Mouse (Mus musculus) A20 (cell line): ENCODE data around the gene Srpr.
A peak's percentile ranks its signal among the peaks of the same experiment; 100 is the strongest.

Source experiments
- DNase-seq: peaks from one replicate; pipeline ENCODE4 v3.0.0-alpha.2; 2011; ENCODE audit warnings: low read depth, low spot score

Gene Srpr

GRCm38 (mm10) chr9:35199772-35200471 lies at the start of gene Srpr, which contains the start of gene Tirap:
Srpr (plus strand) TSS chr9:35200175.
Tirap (minus strand) TSS chr9:35200291.
- peak; percentile 87 for DNase-seq

DNA sequence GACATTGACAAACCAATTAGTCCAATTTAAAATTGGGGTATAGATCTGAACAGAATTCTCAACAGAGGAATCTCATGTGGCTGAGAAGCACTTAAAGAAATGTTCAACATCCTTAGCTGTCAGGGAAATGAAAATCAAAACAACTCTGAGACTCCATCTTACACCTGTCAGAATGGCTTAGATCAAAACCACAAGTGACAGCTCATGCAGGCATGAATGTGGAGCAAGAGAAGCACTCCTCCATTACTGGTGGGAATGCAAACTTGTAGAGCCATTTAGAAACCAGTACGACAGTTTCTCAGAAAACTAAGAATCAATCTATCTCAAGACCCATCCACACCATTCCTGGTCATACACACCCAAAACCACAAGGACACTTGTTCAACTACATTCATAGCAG lies 47.1 kb upstream of the Srpr start:
- no peak for DNase-seq

DNA sequence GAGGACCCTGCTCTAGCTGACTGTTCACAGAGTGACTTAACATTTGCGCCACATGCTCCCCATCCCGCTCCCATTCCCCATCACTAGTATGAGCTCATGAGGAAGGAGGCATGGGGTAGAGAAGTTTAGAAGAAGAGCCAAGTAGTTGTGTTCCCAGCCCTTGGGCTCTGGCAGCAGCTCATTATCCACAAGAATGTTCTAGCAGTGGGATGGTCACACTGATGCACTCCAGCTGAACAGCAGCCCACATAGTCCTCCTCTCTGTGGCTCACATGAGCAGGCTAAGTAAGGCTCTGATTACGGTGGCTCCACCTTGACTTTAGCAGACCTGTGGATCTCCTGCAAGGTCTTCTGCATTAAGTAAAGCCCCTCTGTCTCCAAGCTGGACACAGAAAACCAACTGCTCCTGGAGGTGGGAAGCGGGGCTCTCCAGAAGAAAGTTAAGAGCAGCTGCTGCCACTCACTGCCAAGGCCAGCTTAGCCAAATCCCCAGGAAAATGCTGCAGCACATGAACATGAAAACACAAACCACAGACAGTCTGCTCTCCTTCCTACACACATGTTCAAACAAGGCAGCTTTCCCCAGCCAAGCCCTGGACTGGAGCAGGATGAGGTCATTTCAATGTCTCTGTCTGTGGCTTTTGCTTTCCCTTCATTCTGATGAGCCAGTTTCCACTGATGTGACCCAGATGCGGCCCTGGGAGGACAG lies 43.8 kb upstream of the Srpr start:
- DNase-seq = no peak

DNA sequence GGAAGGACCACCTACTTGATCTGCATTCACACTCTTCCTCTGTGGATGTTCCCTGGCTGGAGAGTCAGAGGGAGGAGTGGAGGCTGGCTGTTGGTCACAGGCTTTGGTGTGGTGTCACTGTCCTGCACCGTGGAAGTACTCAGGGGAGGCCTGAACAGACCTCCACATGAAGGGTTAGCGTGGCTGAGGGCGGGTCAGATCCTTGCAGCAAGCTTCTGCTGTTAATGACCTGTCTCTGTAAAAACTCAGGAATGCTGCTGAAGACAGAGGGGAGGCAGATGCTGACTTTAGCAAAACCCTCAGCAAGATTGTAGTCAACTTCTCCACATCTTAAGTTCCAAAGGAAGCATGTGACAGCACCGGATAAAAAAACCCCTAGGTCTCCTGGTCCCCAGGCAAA lies 43.1 kb upstream of the Srpr start:
- DNase-seq = no peak

- DNase-seq = no peak
Measured at GRCm38 (mm10) chr9:35158477-35158876, 41.5 kb upstream of the Srpr start.

DNA sequence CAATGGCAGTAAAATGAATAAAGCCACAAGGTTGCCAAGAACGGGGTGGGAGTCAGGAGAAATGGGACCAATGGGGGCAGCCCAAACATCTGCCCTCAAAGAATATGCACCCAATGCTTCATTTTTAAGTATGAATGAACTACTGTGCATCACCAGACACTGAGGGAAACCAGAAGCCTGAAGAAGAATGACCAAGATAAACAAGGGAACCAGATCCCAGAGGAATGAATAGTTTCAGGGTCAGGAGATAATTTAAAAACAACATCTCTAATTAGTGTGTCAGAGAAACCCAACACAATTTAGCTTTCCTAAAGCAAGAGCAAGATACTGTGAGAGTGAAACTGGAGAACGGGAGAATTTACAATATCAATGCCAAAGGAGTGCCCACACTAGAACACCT lies 39.3 kb upstream of the Srpr start:
- no peak for DNase-seq

GRCm38 (mm10) chr9:35161721-35162120 lies 38.3 kb upstream of the Srpr start:
- no peak for DNase-seq

DNA sequence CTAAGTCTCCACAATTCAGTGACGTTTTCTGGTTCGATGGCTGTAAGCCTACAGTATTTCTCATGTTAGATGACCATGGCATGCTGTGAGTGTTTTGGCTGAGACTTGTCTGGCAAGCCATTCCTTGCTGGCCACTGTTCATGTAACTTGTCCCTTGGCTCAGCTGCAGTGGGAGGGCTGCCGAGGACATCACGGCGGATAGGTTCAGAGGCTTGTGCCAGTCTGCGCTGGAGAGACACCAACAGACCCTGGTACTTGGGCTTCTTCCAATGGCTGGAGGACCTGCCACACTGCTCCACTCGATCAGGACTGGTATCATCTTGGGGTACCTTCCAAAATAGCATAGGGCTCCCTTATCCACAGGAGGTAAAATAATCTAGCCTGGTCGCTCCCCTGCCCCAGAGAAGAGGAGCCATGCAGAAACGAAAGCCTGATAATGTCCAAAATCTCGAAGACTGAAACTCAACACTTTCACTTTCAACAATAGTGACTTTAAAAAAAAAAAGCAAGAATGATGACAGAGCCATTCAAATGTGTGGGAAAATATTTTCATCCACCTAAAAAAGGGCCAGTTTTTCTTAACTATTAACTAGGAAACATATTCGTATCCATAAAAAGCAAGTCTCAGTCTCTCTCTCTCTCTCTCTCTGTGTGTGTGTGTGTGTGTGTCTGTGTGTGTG lies 36.8 kb upstream of the Srpr start:
- no peak for DNase-seq

DNA sequence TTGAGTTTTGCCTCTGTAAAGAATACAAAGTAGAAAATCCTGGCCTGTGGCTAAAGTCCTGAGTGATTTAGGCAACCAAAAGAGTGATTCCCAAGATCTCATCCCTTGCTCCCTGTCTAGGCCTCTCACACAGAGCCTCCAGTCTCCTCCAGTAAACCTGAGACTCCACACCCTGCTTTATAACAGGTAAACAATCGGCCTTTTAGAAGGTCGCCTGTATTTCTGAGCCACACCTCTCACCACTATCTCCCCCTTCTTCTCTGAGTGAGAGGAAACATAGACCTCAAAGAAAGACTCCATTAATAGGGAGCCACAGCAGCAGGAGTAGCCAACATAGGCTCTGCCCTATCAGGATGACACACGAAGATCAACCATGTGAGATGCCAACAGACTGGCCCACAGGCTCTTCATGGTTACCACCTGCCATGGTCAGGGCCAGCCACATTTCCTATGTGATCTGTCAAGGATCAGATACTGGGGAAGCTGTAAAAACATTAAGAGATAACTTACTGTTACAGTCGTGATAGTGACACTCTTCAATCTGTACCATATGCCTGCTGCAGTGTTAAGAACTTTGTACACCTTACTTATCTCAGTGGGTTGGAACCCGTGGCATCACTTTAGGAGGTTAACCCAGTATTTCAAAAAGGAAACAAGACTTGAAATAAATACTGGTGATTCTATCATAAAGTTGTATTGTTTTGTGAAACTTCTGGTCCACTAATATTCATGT lies 35.7 kb upstream of the Srpr start:
- DNase-seq = no peak

DNA sequence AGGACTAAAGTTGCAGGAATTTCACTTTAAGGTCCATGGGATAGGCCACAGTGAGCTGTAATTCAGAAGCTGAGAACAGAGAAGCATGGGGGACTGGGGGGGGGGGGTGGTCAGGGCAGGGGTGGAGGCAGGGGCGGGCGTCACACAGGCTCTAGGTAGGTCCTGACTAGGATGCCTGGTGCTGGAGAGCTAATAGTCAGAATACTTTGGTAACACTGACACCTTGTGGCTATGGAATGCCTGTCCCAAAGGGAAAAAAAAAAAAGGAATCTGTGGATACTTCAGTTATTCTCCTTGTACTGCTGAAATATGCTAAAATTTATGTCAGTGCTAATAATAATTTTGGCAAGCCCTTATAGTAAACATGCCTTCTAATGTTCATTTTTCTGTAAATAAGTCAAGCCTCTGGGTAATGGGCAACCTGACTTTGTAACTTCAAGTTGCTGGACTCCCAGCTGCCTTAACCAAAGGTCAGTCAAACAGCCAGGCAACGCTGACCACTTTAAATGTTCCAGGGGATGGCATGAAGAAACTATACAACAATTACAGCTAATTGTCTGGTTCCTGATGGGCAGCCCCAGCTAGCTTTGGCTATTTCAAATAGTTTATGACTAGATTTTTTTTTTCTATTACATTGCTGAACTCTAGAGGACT lies 33.7 kb upstream of the Srpr start:
- no peak for DNase-seq

- no peak for DNase-seq
Measured at GRCm38 (mm10) chr9:35166798-35167635, 33.0 kb upstream of the Srpr start.

- DNase-seq = no peak
Measured at GRCm38 (mm10) chr9:35170071-35170470, 29.9 kb upstream of the Srpr start.

DNA sequence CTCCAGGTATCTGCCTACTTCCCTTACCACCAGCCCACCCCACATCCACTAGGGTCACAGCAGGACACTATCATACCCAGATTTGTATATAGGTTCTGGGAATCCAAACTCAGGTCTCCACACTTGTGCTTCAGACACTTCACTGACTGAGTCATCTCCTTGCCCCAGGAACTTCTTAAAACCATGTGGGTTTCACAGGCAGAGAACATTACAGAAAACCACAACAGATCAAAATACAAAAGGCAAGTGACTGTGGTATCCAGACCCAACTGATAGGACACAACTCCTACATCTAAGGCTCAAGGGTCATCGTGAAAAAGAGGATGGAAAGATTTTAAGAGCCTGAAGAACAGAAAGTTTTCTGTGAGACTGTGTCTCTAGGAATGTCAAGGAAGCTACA lies 26.6 kb upstream of the Srpr start:
- DNase-seq = no peak

DNA sequence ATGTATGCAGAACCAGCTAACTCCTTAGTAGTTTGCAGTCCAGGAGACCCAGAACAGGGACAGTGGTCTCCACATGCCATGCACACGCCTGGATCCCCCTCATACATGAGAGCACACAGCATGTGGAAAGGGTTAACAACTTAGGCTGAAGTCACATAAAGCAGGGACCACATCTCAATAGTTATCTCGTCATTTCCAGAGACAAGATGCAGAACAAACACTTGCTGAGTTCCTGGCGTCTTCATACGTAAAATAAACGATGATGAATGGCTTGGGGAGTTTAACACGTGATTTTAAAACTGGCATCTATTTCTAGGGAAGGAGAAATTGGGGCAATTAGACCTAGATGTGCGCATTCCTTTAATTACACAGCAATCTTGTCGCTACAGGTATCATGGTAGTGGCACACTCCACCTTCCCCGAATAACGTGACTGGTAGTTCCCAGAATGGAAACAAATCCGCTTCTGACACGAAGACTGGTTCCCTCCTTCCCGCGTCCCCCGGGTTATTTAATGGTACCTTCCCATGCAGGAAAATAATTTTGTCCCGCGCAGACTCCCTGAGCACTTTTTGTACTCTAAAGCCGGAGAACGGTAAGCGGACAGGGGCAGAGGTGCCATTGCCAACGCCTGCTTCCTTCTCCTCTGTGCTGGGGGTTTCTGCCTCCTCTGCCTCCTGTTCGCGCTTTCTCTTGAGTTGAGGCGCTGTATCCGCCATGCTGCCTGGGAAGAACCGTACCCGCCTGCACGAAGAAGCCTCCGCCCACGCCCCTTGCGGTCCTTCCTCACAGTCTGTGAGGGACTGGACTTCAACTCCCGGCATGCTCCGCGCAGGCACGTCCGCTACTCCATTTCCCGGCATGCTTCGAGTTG lies 24.5 kb upstream of the Srpr start, which contains the start of gene Dcps:
Dcps (minus strand) TSS at position 811 of the 873 bp plus-strand sequence.
- peak; percentile 92 for DNase-seq

GRCm38 (mm10) chr9:35176124-35176659 lies 23.8 kb upstream of the Srpr start:
- no peak for DNase-seq

DNA sequence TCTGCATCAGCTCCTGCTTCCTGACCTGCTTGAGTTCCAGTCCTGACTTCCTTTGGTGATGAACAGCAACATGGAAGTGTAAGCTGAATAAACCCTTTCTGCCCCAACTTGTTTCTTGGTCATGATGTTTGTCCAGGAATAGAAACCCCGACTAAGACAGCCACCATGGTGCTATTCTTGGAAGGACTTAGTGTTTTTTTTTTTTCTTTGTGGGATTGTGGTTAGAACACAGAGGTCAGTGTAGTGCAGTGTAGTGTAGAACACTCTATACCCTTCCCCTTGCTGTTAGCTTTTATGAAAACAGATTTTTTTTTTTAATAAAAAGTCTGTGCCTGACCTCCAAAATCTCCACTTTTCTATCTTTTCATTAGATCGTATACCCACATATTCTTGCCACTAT lies 17.1 kb upstream of the Srpr start:
- DNase-seq = no peak

DNA sequence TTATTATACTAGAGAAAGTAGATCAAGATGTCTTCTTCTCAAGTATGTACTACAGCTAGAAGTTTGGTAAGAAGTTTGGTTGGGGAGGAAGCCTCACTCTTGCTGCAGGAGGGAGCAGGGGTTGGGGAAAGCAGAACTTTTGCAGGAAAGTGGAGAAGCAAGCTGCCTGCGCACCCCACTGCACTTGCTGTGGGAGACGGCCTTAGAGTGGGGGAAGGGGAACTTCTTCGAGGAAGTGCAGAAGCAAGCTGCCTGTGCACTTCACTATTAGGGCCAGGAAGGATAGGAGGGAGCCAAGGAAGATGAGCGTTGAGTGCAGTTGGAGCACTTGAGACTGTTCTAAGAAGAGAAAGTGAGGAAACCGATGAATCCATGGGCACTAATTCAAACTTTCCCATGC lies 16.6 kb upstream of the Srpr start:
- DNase-seq = no peak

- DNase-seq = no peak
Measured at GRCm38 (mm10) chr9:35186430-35186829, 13.5 kb upstream of the Srpr start.

GRCm38 (mm10) chr9:35187351-35187903 lies 12.5 kb upstream of the Srpr start:
- no peak for DNase-seq
